Mouse (Mus musculus): Measurements from ENCODE around the gene Tas1r1. TPM values are rescaled to one million over a fixed set of nuclear protein-coding genes. Genes with fewer than 3 reads are reported as not detected.

The Tas1r1 gene
- total and polyA plus RNA-seq, 3 experiments: 0.12 to 0.21 TPM; not detected in 1

DNA sequence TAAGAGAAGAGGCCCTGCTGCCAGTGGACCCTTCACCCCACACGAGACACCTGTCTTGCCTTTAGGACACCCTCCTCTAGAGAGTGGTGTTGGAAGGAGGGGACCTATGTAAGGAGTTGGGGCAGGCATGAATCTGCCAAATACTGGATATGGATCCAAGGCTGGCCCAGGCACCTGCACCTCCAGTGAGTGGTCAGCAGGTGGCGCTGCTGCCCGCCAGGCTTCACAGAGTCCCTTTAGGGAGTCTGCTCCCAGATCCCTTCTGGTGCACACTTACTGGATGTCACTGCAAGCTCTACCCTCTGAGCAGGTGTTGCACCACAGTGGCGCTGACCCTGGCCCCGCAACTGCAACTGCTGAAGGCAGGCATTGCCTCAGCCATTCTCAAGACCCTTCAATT, 57.0 kb downstream of the Tas1r1 start:
- Histone ChIP-seq H3K9ac (ENCODE audit: control insufficient read depth, low read depth, low read length, poor library complexity, severe bottlenecking) (no peak overlapping the region), H3K4me1 (ENCODE audit: control insufficient read depth in 1 of 2, insufficient read depth in 2 of 2, low read length in 2 of 2) (no peaks in the 10 kb centered on the region), H3K36me3 (ENCODE audit: control insufficient read depth in 1 of 2, insufficient read depth in 2 of 2, low read length in 2 of 2) (no peaks in the 10 kb centered on the region; a peak in 1 of 4 replicates), H3K27me3 (ENCODE audit: control insufficient read depth in 1 of 2, insufficient read depth in 2 of 2, low read length in 2 of 2) (no peaks in the 10 kb centered on the region), H3K9me3 (replicated peaks; ENCODE audit: insufficient read depth, low read length) (no peaks in the 10 kb centered on the region), H3K27ac (ENCODE audit: control insufficient read depth, low read depth, low read length) (no peak overlapping the region), H3K79me2 (ENCODE audit: control insufficient read depth, insufficient read depth, low read length, poor library complexity) (no peaks in the 10 kb centered on the region), H3K4me3 (ENCODE audit: control insufficient read depth in 1 of 2, insufficient read depth in 1 of 2, low read depth in 2 of 2, low read length in 2 of 2) (no peak overlapping the region)
- DNase-seq (ENCODE audit: low read depth, low spot score): peak; percentile 77
- TF ChIP-seq RAD21 (IDR thresholded peaks at IDR 0.05; ENCODE audit: low read depth, low read length) (peak; percentile 78), MEF2A (IDR thresholded peaks at IDR 0.05; ENCODE audit: extremely low read depth, insufficient replicate concordance, low read depth, low read length, poor library complexity, severe bottlenecking) (no peak), NRF1 (IDR thresholded peaks at IDR 0.05; ENCODE audit: insufficient read depth, low read depth, low read length, poor library complexity, severe bottlenecking) (no peak), ZKSCAN1 (IDR thresholded peaks at IDR 0.05; ENCODE audit: low read depth, low read length) (no peak), CTCF (IDR thresholded peaks at IDR 0.05 in 2 of 3, conservative IDR thresholded peaks at IDR 0.05 in 1 of 3; ENCODE audit: control insufficient read depth in 1 of 3, insufficient read depth in 1 of 3, low read depth in 2 of 3, low read length in 3 of 3, poor library complexity in 1 of 3, severe bottlenecking in 1 of 3) (peak; percentile 95 to 100 (median 98)), KAT2A (conservative IDR thresholded peaks at IDR 0.05; ENCODE audit: low read depth, low read length) (no peak), JUND (IDR thresholded peaks at IDR 0.05; ENCODE audit: low read depth, low read length) (no peak), ZC3H11A (IDR thresholded peaks at IDR 0.05; ENCODE audit: low read depth, low read length) (peak; percentile 55; the same call in 1 of the 2 replicates), TCF12 (IDR thresholded peaks at IDR 0.05; ENCODE audit: low read depth, low read length) (no peak), RCOR1 (IDR thresholded peaks at IDR 0.05; ENCODE audit: low read depth, low read length) (no peak), E2F4 (IDR thresholded peaks at IDR 0.05; ENCODE audit: borderline replicate concordance, low read depth, low read length) (no peak), SMC3 (IDR thresholded peaks at IDR 0.05; ENCODE audit: low read depth, low read length) (peak; percentile 75), ELF1 (IDR thresholded peaks at IDR 0.05; ENCODE audit: low read depth, low read length) (no peak), POLR2A (IDR thresholded peaks at IDR 0.05; ENCODE audit: control insufficient read depth in 1 of 2, insufficient read depth in 1 of 2, low read depth in 1 of 2, low read length in 2 of 2, poor library complexity in 1 of 2) (peak in 1 of 2 experiments; percentile 42; a peak in 1 of 4 replicates), CHD1 (IDR thresholded peaks at IDR 0.05; ENCODE audit: low read depth, low read length) (no peak)

- TF ChIP-seq TBP (IDR thresholded peaks at IDR 0.05; ENCODE audit: low read depth, low read length) (no peak), MEF2A (IDR thresholded peaks at IDR 0.05; ENCODE audit: extremely low read depth, insufficient replicate concordance, low read depth, low read length, poor library complexity, severe bottlenecking) (no peak), ELF1 (IDR thresholded peaks at IDR 0.05; ENCODE audit: low read depth, low read length) (no peak), CTCF (IDR thresholded peaks at IDR 0.05 in 2 of 3, conservative IDR thresholded peaks at IDR 0.05 in 1 of 3; ENCODE audit: control insufficient read depth in 1 of 3, insufficient read depth in 1 of 3, low read depth in 2 of 3, low read length in 3 of 3, poor library complexity in 1 of 3, severe bottlenecking in 1 of 3) (peak; percentile 6 to 49 (median 34); a peak in 4 of 6 replicates), ZMIZ1 (IDR thresholded peaks at IDR 0.05; ENCODE audit: low read depth, low read length) (no peak)
- Histone ChIP-seq H3K9ac (ENCODE audit: control insufficient read depth, low read depth, low read length, poor library complexity, severe bottlenecking) (no peak overlapping the region), H3K79me2 (ENCODE audit: control insufficient read depth, insufficient read depth, low read length, poor library complexity) (no peaks in the 10 kb centered on the region), H3K4me3 (ENCODE audit: control insufficient read depth in 1 of 2, insufficient read depth in 1 of 2, low read depth in 2 of 2, low read length in 2 of 2) (no peak overlapping the region), H3K4me1 (ENCODE audit: control insufficient read depth in 1 of 2, insufficient read depth in 2 of 2, low read length in 2 of 2) (no peaks in the 10 kb centered on the region), H3K9me3 (replicated peaks; ENCODE audit: insufficient read depth, low read length) (no peaks in the 10 kb centered on the region), H3K27me3 (ENCODE audit: control insufficient read depth in 1 of 2, insufficient read depth in 2 of 2, low read length in 2 of 2) (no peaks in the 10 kb centered on the region), H3K36me3 (ENCODE audit: control insufficient read depth in 1 of 2, insufficient read depth in 2 of 2, low read length in 2 of 2) (no peaks in the 10 kb centered on the region; a peak in 1 of 4 replicates), H3K27ac (ENCODE audit: control insufficient read depth, low read depth, low read length) (no peak overlapping the region)
- DNase-seq (ENCODE audit: low read depth, low spot score): peak; percentile 50
These were observed 57.7 kb downstream of the Tas1r1 start for GRCm38 (mm10) chr4:151980699-151981098.

Other genes with a start within 250 kb of the Tas1r1 start
- 23.5 and 28.2 TPM in 2 replicates for gene Camta1, start 176.7 kb downstream of the Tas1r1 start, total RNA-seq (2012; rRNA removed)
- 10 to 100 TPM in 1 of 2 experiments, not detected in 1; 87.5 TPM for gene Camta1, start 176.7 kb downstream of the Tas1r1 start, polyA plus RNA-seq (2012; ENCODE audit: insufficient read depth in 1 of 2, insufficient read length in 2 of 2, low read depth in 1 of 2, low replicate concordance in 2 of 2, missing spikeins in 1 of 2)
- 109 and 128 TPM in 2 replicates for gene Dnajc11, start 104.9 kb downstream of the Tas1r1 start, total RNA-seq (2012; rRNA removed)
- gene Dnajc11, start 104.9 kb downstream of the Tas1r1 start, polyA plus RNA-seq (2012; ENCODE audit: insufficient read depth in 1 of 2, insufficient read length in 2 of 2, low read depth in 1 of 2, low replicate concordance in 2 of 2, missing spikeins in 1 of 2): 100 to 1,000 TPM; 157 to 278 TPM
- gene Thap3, start 49.6 kb downstream of the Tas1r1 start, total RNA-seq (2012; rRNA removed): 12.0 and 13.7 TPM in 2 replicates
- gene Thap3, start 49.6 kb downstream of the Tas1r1 start, polyA plus RNA-seq (2012; ENCODE audit: insufficient read depth in 1 of 2, insufficient read length in 2 of 2, low read depth in 1 of 2, low replicate concordance in 2 of 2, missing spikeins in 1 of 2): 10 to 100 TPM in 1 of 2 experiments, not detected in 1; 17.2 TPM
- 2.0 and 3.2 TPM in 2 replicates for gene Phf13, start 42.3 kb downstream of the Tas1r1 start, total RNA-seq (2012; rRNA removed)
- gene Phf13, start 42.3 kb downstream of the Tas1r1 start, polyA plus RNA-seq (2012; ENCODE audit: insufficient read depth in 1 of 2, insufficient read length in 2 of 2, low read depth in 1 of 2, low replicate concordance in 2 of 2, missing spikeins in 1 of 2): 1 to 10 TPM in 1 of 2 experiments, not detected in 1; 6.6 TPM
- 17.5 and 18.0 TPM in 2 replicates for gene Klhl21, start 29.8 kb downstream of the Tas1r1 start, total RNA-seq (2012; rRNA removed)
- 10 to 100 TPM in 1 of 2 experiments, not detected in 1; 22.5 TPM for gene Klhl21, start 29.8 kb downstream of the Tas1r1 start, polyA plus RNA-seq (2012; ENCODE audit: insufficient read depth in 1 of 2, insufficient read length in 2 of 2, low read depth in 1 of 2, low replicate concordance in 2 of 2, missing spikeins in 1 of 2)
- 9.4 and 12.1 TPM in 2 replicates for gene Zbtb48, start 10.9 kb downstream of the Tas1r1 start, total RNA-seq (2012; rRNA removed)
- gene Zbtb48, start 10.9 kb downstream of the Tas1r1 start, polyA plus RNA-seq (2012; ENCODE audit: insufficient read depth in 1 of 2, insufficient read length in 2 of 2, low read depth in 1 of 2, low replicate concordance in 2 of 2, missing spikeins in 1 of 2): 10 to 100 TPM in 1 of 2 experiments, not detected in 1; 21.4 TPM
- 75.1 and 80.9 TPM in 2 replicates for gene Nol9, start 753 bp upstream of the Tas1r1 start, total RNA-seq (2012; rRNA removed)
- 100 to 1,000 TPM in 1 of 2 experiments, 10 to 100 TPM in 1; 80.3 to 114 TPM for gene Nol9, start 753 bp upstream of the Tas1r1 start, polyA plus RNA-seq (2012; ENCODE audit: insufficient read depth in 1 of 2, insufficient read length in 2 of 2, low read depth in 1 of 2, low replicate concordance in 2 of 2, missing spikeins in 1 of 2)
- gene Plekhg5, start 33.9 kb upstream of the Tas1r1 start, total RNA-seq (2012; rRNA removed): 9.6 and 10.8 TPM in 2 replicates
- gene Plekhg5, start 33.9 kb upstream of the Tas1r1 start, polyA plus RNA-seq (2012; ENCODE audit: insufficient read depth in 1 of 2, insufficient read length in 2 of 2, low read depth in 1 of 2, low replicate concordance in 2 of 2, missing spikeins in 1 of 2): 10 to 100 TPM in 1 of 2 experiments, not detected in 1; 19.6 TPM
- gene Tnfrsf25, start 77.4 kb upstream of the Tas1r1 start, total RNA-seq (2012; rRNA removed): 0.49 and 1.1 TPM in 2 replicates
- gene Tnfrsf25, start 77.4 kb upstream of the Tas1r1 start, polyA plus RNA-seq (2012; ENCODE audit: insufficient read depth in 1 of 2, insufficient read length in 2 of 2, low read depth in 1 of 2, low replicate concordance in 2 of 2, missing spikeins in 1 of 2): under 1 TPM in 1 of 2 experiments, not detected in 1; 0.97 TPM
- gene Espn, start 113.8 kb upstream of the Tas1r1 start, total RNA-seq (2012; rRNA removed): 4.5 and 5.0 TPM in 2 replicates
- 10 to 100 TPM in 1 of 2 experiments, not detected in 1; 19.6 TPM for gene Espn, start 113.8 kb upstream of the Tas1r1 start, polyA plus RNA-seq (2012; ENCODE audit: insufficient read depth in 1 of 2, insufficient read length in 2 of 2, low read depth in 1 of 2, low replicate concordance in 2 of 2, missing spikeins in 1 of 2)
- gene Hes2, start 120.3 kb upstream of the Tas1r1 start, total RNA-seq (2012; rRNA removed): 0.20 TPM in 1 of 2 replicates, not detected in the other
- under 1 TPM in 1 of 2 experiments, not detected in 1; 0.28 TPM for gene Hes2, start 120.3 kb upstream of the Tas1r1 start, polyA plus RNA-seq (2012; ENCODE audit: insufficient read depth in 1 of 2, insufficient read length in 2 of 2, low read depth in 1 of 2, low replicate concordance in 2 of 2, missing spikeins in 1 of 2)
- 81.8 and 92.7 TPM in 2 replicates for gene Acot7, start 139.6 kb upstream of the Tas1r1 start, total RNA-seq (2012; rRNA removed)
- 100 to 1,000 TPM in 1 of 2 experiments, not detected in 1; 127 TPM for gene Acot7, start 139.6 kb upstream of the Tas1r1 start, polyA plus RNA-seq (2012; ENCODE audit: insufficient read depth in 1 of 2, insufficient read length in 2 of 2, low read depth in 1 of 2, low replicate concordance in 2 of 2, missing spikeins in 1 of 2)
- not detected in 2 replicates for gene Gpr153, start 235.7 kb upstream of the Tas1r1 start, total RNA-seq (2012; rRNA removed)
- gene Gpr153, start 235.7 kb upstream of the Tas1r1 start, polyA plus RNA-seq (2012; ENCODE audit: insufficient read depth in 1 of 2, insufficient read length in 2 of 2, low read depth in 1 of 2, low replicate concordance in 2 of 2, missing spikeins in 1 of 2): under 1 TPM in 1 of 2 experiments, not detected in 1; 0.08 TPM